Mouse (Mus musculus) embryonic facial prominence, embryonic 14.5 days (tissue): ENCODE measurements at regions not wholly inside any gene's neighbourhood (a gene's known extent, or its start where the extent isn't known, plus 50 kb on each side); places are given as distances from the start of the nearest gene placed in this dataset.
A peak's percentile ranks its signal among the peaks of the same experiment; 100 is the strongest.

Experiments used
- ATAC-seq: fragments of 200-750 bp; cut with Nextera tagmentation; 2 replicates; pipeline ENCODE4 v1.8.0; 2017; ENCODE audit warnings: low read depth, moderate number of reproducible peaks, moderate TSS enrichment
- DNase-seq: peaks from one replicate; pipeline ENCODE4 v3.0.0-alpha.2; 2015; ENCODE audit warnings: low spot score
- H3K27ac ChIP-seq: fragments of 300-500 bp; sonication (generic); replicated peaks from 2 replicates; pipeline ENCODE4 v1.5.1; 2014; ENCODE audit warnings: low read depth, mild to moderate bottlenecking, low read length, moderate library complexity
- H3K27me3 ChIP-seq: fragments of 300-500 bp; sonication (generic); replicated peaks from 2 replicates; pipeline ENCODE4 v1.6.1; 2014; ENCODE audit warnings: low read length; ENCODE audit not compliant: control insufficient read depth, insufficient read depth
- H3K36me3 ChIP-seq: fragments of 300-500 bp; sonication (generic); 2 replicates; pipeline ENCODE4 v1.6.1; 2014; ENCODE audit warnings: low read length, mixed read lengths; ENCODE audit not compliant: control insufficient read depth, insufficient read depth
- H3K4me1 ChIP-seq: fragments of 300-500 bp; sonication (generic); 2 replicates; pipeline ENCODE4 v1.6.1; 2014; ENCODE audit warnings: antibody characterized with exemption, low read length; ENCODE audit not compliant: control insufficient read depth, insufficient read depth
- H3K4me2 ChIP-seq: fragments of 300-500 bp; sonication (generic); 2 replicates; pipeline ENCODE4 v1.6.1; 2014; ENCODE audit warnings: low read depth, mild to moderate bottlenecking, low read length, moderate library complexity, mixed read lengths
- H3K4me3 ChIP-seq: fragments of 300-500 bp; sonication (generic); 2 replicates; pipeline ENCODE4 v1.5.1; 2014; ENCODE audit warnings: low read depth, mild to moderate bottlenecking, low read length
- H3K9ac ChIP-seq: fragments of 300-500 bp; sonication (generic); 2 replicates; pipeline ENCODE4 v1.6.1; 2014; ENCODE audit warnings: low read depth, mild to moderate bottlenecking, low read length, moderate library complexity, mixed read lengths
- H3K9me3 ChIP-seq: fragments of 300-500 bp; sonication (generic); 2 replicates; pipeline ENCODE4 v1.6.1; 2016; ENCODE audit warnings: low read length; ENCODE audit not compliant: control insufficient read depth
- WGBS: fragments of 180-500 bp; shearing (Covaris S2); extraction: QIAGEN DNeasy Blood & Tissue Kit; methylation state at CpG from one replicate; pipeline ENCODE4 v1.1.7; 2014; 5-methylcytosine and 5-hydroxymethylcytosine counted together

DNA sequence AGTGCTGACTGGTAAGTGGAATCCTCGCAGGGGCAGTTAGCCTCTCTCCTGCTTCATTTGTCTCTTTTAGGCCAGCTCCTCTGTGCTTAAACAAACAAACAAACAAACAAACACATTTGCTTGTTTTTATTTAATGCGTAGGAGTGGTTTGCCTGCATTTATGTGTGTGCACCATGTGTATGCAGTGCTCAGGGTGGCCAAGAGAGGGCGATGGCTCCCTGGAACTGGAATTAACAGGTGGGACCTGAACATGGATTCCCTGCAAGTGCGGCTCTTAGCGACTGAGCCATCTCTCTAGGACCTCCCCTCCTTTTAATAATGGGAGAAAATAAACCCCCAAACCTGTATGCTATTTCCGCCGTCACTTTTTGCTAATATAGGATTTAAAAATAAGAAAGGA, 91.8 kb upstream of the Ubl3 start:
- DNase-seq, result no peak
- Histone ChIP-seq H3K36me3 (no peaks in the 10 kb centered on the region), H3K27me3 (no peaks in the 10 kb centered on the region), H3K4me2 (no peak overlapping the region), H3K4me3 (no peak overlapping the region), H3K27ac (no peak overlapping the region), H3K9ac (no peak overlapping the region), H3K9me3 (no peaks in the 10 kb centered on the region), H3K4me1 (no peaks in the 10 kb centered on the region)
- ATAC-seq, result no peak
- WGBS, result 93% methylated on average over 7 of the region's 7 CpGs

- Histone ChIP-seq H3K9me3 (no peaks in the 10 kb centered on the region), H3K4me2 (no peak overlapping the region), H3K27me3 (no peaks in the 10 kb centered on the region), H3K36me3 (no peaks in the 10 kb centered on the region), H3K27ac (no peak overlapping the region), H3K4me1 (no peaks in the 10 kb centered on the region), H3K9ac (no peak overlapping the region), H3K4me3 (no peak overlapping the region)
- ATAC-seq (no peak), DNase-seq (no peak)
- WGBS, result 39% methylated on average over 15 of the region's 15 CpGs
Measured at GRCm38 (mm10) chr5:148641652-148642395, 89.2 kb upstream of the Ubl3 start.

DNA sequence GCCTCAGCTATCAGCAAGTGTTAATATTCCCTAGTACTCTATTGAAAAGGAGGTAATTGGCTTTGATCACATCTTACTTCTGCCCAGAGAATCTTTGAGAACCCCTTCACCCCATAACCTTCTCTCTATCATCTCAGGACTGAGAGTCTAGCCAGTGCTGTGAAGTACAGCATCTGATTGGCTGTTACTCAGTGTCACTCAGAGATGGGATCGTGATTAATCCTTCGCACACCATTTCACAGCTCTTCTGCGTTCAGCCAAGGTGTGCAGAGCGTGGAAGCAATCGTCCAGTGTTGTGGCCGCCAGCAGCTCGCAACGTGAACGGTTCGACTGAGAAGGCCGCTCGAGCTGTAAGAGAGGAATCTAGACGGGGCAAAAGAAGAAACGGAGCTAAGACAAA, 87.9 kb upstream of the Ubl3 start:
- Histone ChIP-seq H3K27ac (no peak overlapping the region), H3K9ac (no peak overlapping the region), H3K9me3 (no peaks in the 10 kb centered on the region), H3K27me3 (no peaks in the 10 kb centered on the region), H3K4me3 (no peak overlapping the region), H3K4me1 (no peaks in the 10 kb centered on the region), H3K4me2 (peak overlapping the region; percentile 11; the same call in 1 of the 2 replicates), H3K36me3 (no peaks in the 10 kb centered on the region)
- WGBS, result 44% methylated on average over 13 of the region's 14 CpGs
- no peak for DNase-seq
- no peak for ATAC-seq

DNA sequence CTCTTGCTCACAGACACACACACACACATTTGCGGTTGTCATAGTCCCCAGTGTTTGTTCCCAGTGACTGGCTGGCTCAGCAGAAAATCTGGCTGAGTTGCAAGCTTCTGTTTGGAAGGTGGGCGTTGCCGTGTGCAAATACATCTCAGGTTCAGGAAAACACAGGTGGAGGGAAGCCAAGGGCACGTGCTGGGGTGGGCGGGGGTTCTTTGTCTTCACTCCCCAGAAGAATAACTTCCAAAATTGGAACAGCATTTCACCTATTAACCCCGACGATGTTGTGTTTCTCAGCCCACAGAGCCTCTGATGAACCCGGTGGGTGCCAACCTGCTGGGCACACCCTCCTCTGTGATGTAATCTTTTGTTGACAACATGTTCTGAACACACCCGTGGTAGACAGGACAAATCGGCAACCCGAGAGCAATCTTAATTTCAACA, 82.3 kb upstream of the Ubl3 start:
- ATAC-seq, result peak; percentile 53
- peaks cover 14% of the 10 kb centered on the region for H3K4me1 ChIP-seq
- H3K9ac ChIP-seq, result no peak overlapping the region
- no peaks in the 10 kb centered on the region for H3K36me3 ChIP-seq
- no peaks in the 10 kb centered on the region for H3K9me3 ChIP-seq
- no peak overlapping the region for H3K4me2 ChIP-seq
- no peak overlapping the region for H3K27ac ChIP-seq
- H3K4me3 ChIP-seq, result no peak overlapping the region
- DNase-seq, result peak; percentile 75
- WGBS, result 46% methylated on average over 11 of the region's 11 CpGs
- H3K27me3 ChIP-seq, result no peaks in the 10 kb centered on the region

DNA sequence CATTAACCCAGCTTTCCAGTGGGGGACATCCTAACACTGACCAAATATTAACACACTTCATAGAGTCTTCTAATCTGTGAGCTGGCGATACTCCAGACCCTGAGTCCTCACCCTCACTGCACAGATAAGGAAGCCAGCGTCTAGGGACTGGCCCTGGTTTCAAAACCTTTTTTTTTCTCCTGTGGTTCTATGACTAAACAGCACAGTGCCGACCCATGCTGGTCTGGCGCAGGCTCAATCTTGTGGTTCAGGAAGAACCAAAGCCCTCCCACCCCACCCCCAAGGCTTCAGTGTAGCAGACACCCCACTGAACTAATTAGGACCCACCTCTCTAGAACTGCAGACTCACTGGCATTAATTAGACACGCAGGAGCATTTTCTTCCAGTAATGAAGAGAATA, 81.4 kb upstream of the Ubl3 start:
- ATAC-seq, result peak; percentile 28; the same call in 1 of the 2 replicates
- H3K27ac ChIP-seq, result no peak overlapping the region
- H3K9ac ChIP-seq, result no peak overlapping the region
- no peak overlapping the region for H3K4me2 ChIP-seq
- no peaks in the 10 kb centered on the region for H3K36me3 ChIP-seq
- peaks cover 14% of the 10 kb centered on the region for H3K4me1 ChIP-seq
- DNase-seq, result peak; percentile 33
- no peak overlapping the region for H3K4me3 ChIP-seq
- WGBS, result 47% methylated on average over 5 of the region's 5 CpGs
- H3K9me3 ChIP-seq, result no peaks in the 10 kb centered on the region
- no peaks in the 10 kb centered on the region for H3K27me3 ChIP-seq

DNA sequence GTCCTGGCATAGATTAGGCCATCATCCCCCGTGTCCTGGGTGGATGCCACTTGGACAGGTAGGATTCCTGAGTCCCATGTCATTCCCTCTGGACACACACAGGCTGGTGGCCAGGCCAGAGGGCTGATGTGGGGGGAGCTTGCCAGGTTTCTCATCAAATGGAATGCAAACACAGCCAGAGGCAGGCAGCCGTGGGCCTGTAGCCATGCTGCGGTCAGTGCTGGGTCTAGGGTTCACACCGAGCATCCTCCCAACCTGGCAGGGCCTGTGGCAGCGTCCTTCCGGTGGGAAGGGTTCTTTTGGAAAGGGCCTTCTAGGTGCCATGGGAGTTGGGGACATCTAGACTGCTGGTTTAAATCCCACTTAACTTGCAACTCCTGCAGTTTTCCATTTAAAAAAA, 80.7 kb upstream of the Ubl3 start:
- no peaks in the 10 kb centered on the region for H3K27me3 ChIP-seq
- H3K9me3 ChIP-seq, result no peaks in the 10 kb centered on the region
- H3K9ac ChIP-seq, result no peak overlapping the region
- no peaks in the 10 kb centered on the region for H3K36me3 ChIP-seq
- WGBS, result 84% methylated on average over 6 of the region's 6 CpGs
- H3K4me2 ChIP-seq, result no peak overlapping the region
- ATAC-seq (no peak), DNase-seq (no peak)
- H3K4me3 ChIP-seq, result no peak overlapping the region
- H3K27ac ChIP-seq, result no peak overlapping the region
- peaks cover 14% of the 10 kb centered on the region for H3K4me1 ChIP-seq

DNA sequence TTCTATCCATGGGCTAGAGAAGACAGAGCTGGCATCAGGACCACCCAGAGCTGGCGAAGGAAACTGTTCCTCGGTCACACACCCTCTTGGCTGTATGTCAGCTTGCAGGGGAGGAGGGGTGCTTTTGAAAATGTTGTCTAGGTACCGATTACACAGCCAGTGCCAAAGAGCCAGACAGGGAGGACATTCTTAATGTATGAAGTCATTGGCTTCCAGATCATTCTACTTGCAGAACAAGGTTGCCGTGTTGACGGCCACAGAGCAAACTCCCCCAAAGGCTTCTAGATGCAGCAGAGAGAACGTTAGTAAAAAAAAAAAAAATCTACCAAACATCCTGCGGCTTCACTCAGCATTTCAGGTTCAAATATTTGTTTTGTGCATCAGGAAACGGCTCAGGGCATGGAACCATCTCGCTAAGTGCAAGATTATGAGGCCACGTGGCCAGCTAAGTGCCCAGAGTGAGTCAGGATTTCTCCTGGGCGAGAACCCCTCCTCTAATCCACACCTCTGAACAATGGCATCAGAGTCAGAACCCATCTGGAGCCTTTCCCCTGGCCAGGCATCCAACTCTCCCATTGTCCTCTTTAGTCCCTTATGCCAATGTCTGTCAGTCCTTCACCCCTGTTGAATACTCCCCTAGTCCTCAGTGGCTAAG, 80.1 kb upstream of the Ubl3 start:
- Histone ChIP-seq H3K4me2 (no peak overlapping the region), H3K9ac (no peak overlapping the region), H3K4me3 (no peak overlapping the region), H3K27me3 (no peaks in the 10 kb centered on the region), H3K9me3 (no peaks in the 10 kb centered on the region), H3K4me1 (peaks cover 14% of the 10 kb centered on the region), H3K36me3 (no peaks in the 10 kb centered on the region), H3K27ac (no peak overlapping the region)
- 45% methylated on average over 11 of the region's 11 CpGs for WGBS
- ATAC-seq (no peak), DNase-seq (peak; percentile 71)

DNA sequence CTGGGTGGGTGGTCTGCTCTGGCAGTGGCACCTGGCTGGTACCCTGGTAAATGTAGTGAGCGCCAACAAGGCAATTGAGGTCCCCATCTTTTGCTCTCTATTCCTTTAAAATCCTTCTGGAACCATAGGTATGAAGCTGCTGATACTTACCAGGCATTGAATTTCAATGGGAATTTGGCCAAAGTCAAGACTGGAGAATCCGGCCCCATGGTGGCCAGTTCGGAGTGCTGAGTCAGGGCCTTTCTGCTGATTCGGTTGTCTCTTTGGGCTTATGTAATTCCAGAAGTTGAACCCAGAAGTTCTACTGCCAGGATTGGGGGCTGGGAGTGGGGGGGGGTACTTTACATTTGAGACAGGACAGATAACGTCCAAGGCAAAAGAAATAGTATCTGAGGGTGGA, 79.0 kb upstream of the Ubl3 start:
- Histone ChIP-seq H3K4me3 (no peak overlapping the region), H3K27me3 (no peaks in the 10 kb centered on the region), H3K27ac (no peak overlapping the region), H3K9me3 (no peaks in the 10 kb centered on the region), H3K4me2 (no peak overlapping the region), H3K4me1 (peaks cover 14% of the 10 kb centered on the region), H3K9ac (no peak overlapping the region), H3K36me3 (no peaks in the 10 kb centered on the region)
- DNase-seq (no peak), ATAC-seq (no peak)
- WGBS, result 69% methylated on average over 5 of the region's 5 CpGs

- ATAC-seq (no peak), DNase-seq (no peak)
- Histone ChIP-seq H3K4me3 (no peak overlapping the region), H3K9ac (no peak overlapping the region), H3K36me3 (no peaks in the 10 kb centered on the region), H3K4me1 (no peaks in the 10 kb centered on the region), H3K27me3 (no peaks in the 10 kb centered on the region), H3K4me2 (no peak overlapping the region), H3K9me3 (no peaks in the 10 kb centered on the region), H3K27ac (no peak overlapping the region)
- WGBS, result 88% methylated on average over 5 of the region's 5 CpGs
Measured at GRCm38 (mm10) chr5:148626014-148626413, 73.4 kb upstream of the Ubl3 start.
